Mouse (Mus musculus) CH12.LX (cell line): ENCODE measurements around the gene Selenow. TPM values are rescaled to one million over a fixed set of nuclear protein-coding genes. Genes with fewer than 3 reads are reported as not detected.

Experiments used
- DNase-seq: peaks from one replicate; pipeline ENCODE4 v3.0.0-alpha.2; 2013; ENCODE audit errors: extremely low read depth
- H3K27ac ChIP-seq: 2 replicates; pipeline ENCODE4 v1.5.1; 2012; ENCODE audit warnings: low read depth, mild to moderate bottlenecking, control low read depth, moderate library complexity; ENCODE audit not compliant: insufficient read depth
- H3K27me3 ChIP-seq: replicated peaks from 2 replicates; pipeline ENCODE3; 2012; ENCODE audit warnings: inconsistent platforms
- H3K36me3 ChIP-seq, 2 experiments: replicated peaks in 1 of 2; 2 replicates each; pipeline versions ENCODE3 to v1.6.1; 2012; ENCODE audit warnings: inconsistent platforms in 1 of 2, low read length in 1 of 2, mild to moderate bottlenecking in 1 of 2, mixed read lengths in 1 of 2, moderate library complexity in 1 of 2; ENCODE audit not compliant: control insufficient read depth in 1 of 2, insufficient read depth in 1 of 2
- H3K4me1 ChIP-seq, 2 experiments: 2 replicates each; pipeline ENCODE4 v1.6.1; 2012; ENCODE audit warnings: inconsistent platforms in 1 of 2, moderate library complexity in 1 of 2; ENCODE audit not compliant: insufficient read depth in 2 of 2, control insufficient read depth in 1 of 2
- H3K4me2 ChIP-seq: 2 replicates; pipeline ENCODE4 v1.6.1; 2012; ENCODE audit warnings: low read depth, mild to moderate bottlenecking, control low read depth; ENCODE audit not compliant: poor library complexity, insufficient read depth, severe bottlenecking
- H3K4me3 ChIP-seq, 3 experiments: fragments of 150-350 bp in 1 of 3; sonication (generic) in 1 of 3; replicated peaks in 1 of 3; 2 replicates each; pipeline versions ENCODE3 to v1.5.1; 2011 to 2012; ENCODE audit warnings: low read depth in 2 of 3, low read length in 2 of 3, mild to moderate bottlenecking in 2 of 3, moderate library complexity in 2 of 3, control low read depth in 1 of 3, improper control_type of control experiment in 1 of 3, inconsistent platforms in 1 of 3, mixed read lengths in 1 of 3; ENCODE audit not compliant: poor library complexity in 1 of 3
- H3K79me2 ChIP-seq: replicated peaks from 2 replicates; pipeline ENCODE4 v1.6.1; 2012; ENCODE audit warnings: mild to moderate bottlenecking, moderate library complexity; ENCODE audit not compliant: control insufficient read depth, poor library complexity, insufficient read depth, severe bottlenecking; ENCODE audit errors: extremely low read depth
- H3K9ac ChIP-seq: 2 replicates; pipeline ENCODE4 v1.6.1; 2012; ENCODE audit warnings: low read depth, mild to moderate bottlenecking, control low read depth, moderate library complexity; ENCODE audit not compliant: insufficient read depth
- H3K9me3 ChIP-seq: replicated peaks from 2 replicates; pipeline ENCODE3; 2012; ENCODE audit warnings: low read length, inconsistent platforms, mixed read lengths
- CHD1 ChIP-seq: IDR thresholded peaks from 2 replicates; pipeline ENCODE4 v1.6.1; 2012; ENCODE audit warnings: low read depth, low read length, improper control_type of control experiment, inconsistent platforms
- CHD2 ChIP-seq: IDR thresholded peaks from 2 replicates; pipeline ENCODE4 v1.6.1; 2011; ENCODE audit warnings: low read length, improper control_type of control experiment
- CTCF ChIP-seq, 2 experiments: IDR thresholded peaks in 1 of 2; conservative IDR thresholded peaks in 1 of 2; 2 replicates each; pipeline ENCODE4 v1.5.1; 2011 to 2012; ENCODE audit warnings: low read depth in 2 of 2, low read length in 2 of 2, improper control_type of control experiment in 1 of 2, inconsistent platforms in 1 of 2, mild to moderate bottlenecking in 1 of 2, moderate library complexity in 1 of 2
- ELF1 ChIP-seq: IDR thresholded peaks from 2 replicates; pipeline ENCODE4 v1.6.1; 2014; ENCODE audit warnings: low read depth, mild to moderate bottlenecking, inconsistent platforms, low read length, improper control_type of control experiment
- ETS1 ChIP-seq: conservative IDR thresholded peaks from 2 replicates; pipeline ENCODE4 v1.6.1; 2012; ENCODE audit warnings: low read depth, mild to moderate bottlenecking, inconsistent platforms, low read length, improper control_type of control experiment, moderate library complexity
- GABPA ChIP-seq: IDR thresholded peaks from 2 replicates; pipeline ENCODE4 v1.6.1; 2012; ENCODE audit warnings: low read depth, low read length, improper control_type of control experiment, inconsistent platforms; ENCODE audit not compliant: insufficient replicate concordance
- IRF4 ChIP-seq: IDR thresholded peaks from 2 replicates; pipeline ENCODE4 v1.6.1; 2014; ENCODE audit warnings: low read depth, mild to moderate bottlenecking, inconsistent platforms, low read length, improper control_type of control experiment
- MAFK ChIP-seq: IDR thresholded peaks from 2 replicates; pipeline ENCODE4 v1.6.1; 2011; ENCODE audit warnings: low read length, improper control_type of control experiment; ENCODE audit not compliant: insufficient replicate concordance
- MAX ChIP-seq: IDR thresholded peaks from 2 replicates; pipeline ENCODE4 v1.6.1; 2011; ENCODE audit warnings: low read length, improper control_type of control experiment
- MAZ ChIP-seq: IDR thresholded peaks from 2 replicates; pipeline ENCODE4 v1.6.1; 2012; ENCODE audit warnings: low read depth, mild to moderate bottlenecking, inconsistent platforms, low read length, improper control_type of control experiment, moderate library complexity
- MEF2A ChIP-seq: IDR thresholded peaks from 2 replicates; pipeline ENCODE4 v1.6.1; 2014; ENCODE audit warnings: low read depth, mild to moderate bottlenecking, inconsistent platforms, low read length, improper control_type of control experiment, borderline replicate concordance
- POLR2A ChIP-seq: IDR thresholded peaks from 2 replicates; pipeline ENCODE4 v1.6.1; 2011; ENCODE audit warnings: low read depth, mild to moderate bottlenecking, improper control_type of control experiment, low read length
- POLR2AphosphoS2 ChIP-seq: IDR thresholded peaks from 2 replicates; pipeline ENCODE4 v1.6.1; 2011; ENCODE audit warnings: low read depth, low read length, improper control_type of control experiment
- RAD21 ChIP-seq: IDR thresholded peaks from 2 replicates; pipeline ENCODE4 v1.6.1; 2011; ENCODE audit warnings: low read depth, mild to moderate bottlenecking, low read length, improper control_type of control experiment, moderate library complexity
- SMC3 ChIP-seq: IDR thresholded peaks from 2 replicates; pipeline ENCODE4 v1.6.1; 2011; ENCODE audit warnings: low read depth, low read length, improper control_type of control experiment
- TBP ChIP-seq: conservative IDR thresholded peaks from 2 replicates; pipeline ENCODE4 v1.6.1; 2011; ENCODE audit warnings: low read depth, low read length, improper control_type of control experiment
- TCF12 ChIP-seq: IDR thresholded peaks from 2 replicates; pipeline ENCODE4 v1.6.1; 2014; ENCODE audit warnings: low read depth, mild to moderate bottlenecking, inconsistent platforms, low read length, improper control_type of control experiment
- UBTF ChIP-seq: IDR thresholded peaks from 2 replicates; pipeline ENCODE4 v1.6.1; 2012; ENCODE audit warnings: low read depth, mild to moderate bottlenecking, inconsistent platforms, low read length, improper control_type of control experiment, moderate library complexity
- ZC3H11A ChIP-seq: IDR thresholded peaks from 2 replicates; pipeline ENCODE4 v1.6.1; 2012; ENCODE audit warnings: low read depth, mild to moderate bottlenecking, inconsistent platforms, low read length, improper control_type of control experiment
- ZKSCAN1 ChIP-seq: IDR thresholded peaks from 2 replicates; pipeline ENCODE4 v1.6.1; 2012; ENCODE audit warnings: low read depth, inconsistent platforms, low read length, improper control_type of control experiment, borderline replicate concordance
- ZMIZ1 ChIP-seq: IDR thresholded peaks from 2 replicates; pipeline ENCODE4 v1.6.1; 2012; ENCODE audit warnings: low read depth, mild to moderate bottlenecking, inconsistent platforms, low read length, improper control_type of control experiment
- dilution Hi-C: fragments of 300-500 bp; cut with MboI; formaldehyde crosslinking; loops from 2 replicates; pipeline ENCODE4 v1.14.3; 2020; ENCODE audit warnings: low sequenced_read_pairs; ENCODE audit not compliant: extremely low pct_unique_long_range_greater_than_20kb, extremely low pct_ligation_motif_present
- in situ Hi-C: fragments of 300-500 bp; cut with MboI; formaldehyde crosslinking; loops from 3 replicates; pipeline ENCODE4 v1.14.3; 2019; ENCODE audit warnings: low sequenced_read_pairs, low pct_ligation_motif_present, low pct_unique_long_range_greater_than_20kb, mixed read lengths
- polyA plus RNA-seq: library from polyadenylated mRNA; unstranded; fragments of >175 nt; gene quantifications from 2 replicates; pipeline ENCODE4 v1.2.1, GENCODE M21; 2012; ENCODE audit warnings: low read depth; ENCODE audit not compliant: insufficient read length
- total RNA-seq, 2 experiments: library from RNA; depleted of rRNA; stranded (reverse); fragments of 300-350 nt in 1 of 2; fragments of >200 nt in 1 of 2; gene quantifications; 2 replicates each; pipeline ENCODE4 v1.2.3; 2012 to 2014

Gene Selenow
- total and polyA plus RNA-seq, 3 experiments = 44.9 to 257 (median 65.2) TPM

DNA sequence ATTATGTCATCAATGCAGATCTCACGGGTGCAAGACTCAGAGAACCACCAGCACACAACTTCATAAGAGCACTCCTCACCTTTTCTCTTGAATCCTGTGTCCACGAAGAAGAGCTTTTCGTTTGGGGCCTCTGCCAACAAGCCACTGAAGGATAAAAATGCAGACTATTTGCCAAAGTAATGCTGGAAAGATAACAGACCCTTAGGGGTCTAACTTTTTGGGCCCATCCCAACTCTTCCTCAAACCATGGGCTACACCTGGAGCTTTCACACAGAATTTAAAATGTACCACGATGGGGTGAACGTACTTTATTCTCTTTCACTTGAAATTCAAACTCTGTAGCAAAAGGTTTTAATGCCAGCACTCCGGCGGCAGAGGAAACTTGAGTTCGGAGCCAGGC, 23.0 kb upstream of the Selenow start:
- peak overlapping the region; percentile 79 for H3K9ac ChIP-seq
- peak overlapping the region; percentile 92 for H3K4me2 ChIP-seq
- TF ChIP-seq MAFK (no peak), TCF12 (no peak), POLR2A (no peak), SMC3 (no peak), RAD21 (no peak), CHD1 (no peak)
- TF ChIP-seq, all 38 proteins: peak for 0
- in situ Hi-C loops (loop anchor here (25.0 kb wide), 1 partner anchor 842 kb away; the partner anchor contains the start of gene Slc1a5), dilution Hi-C loops (no loop called here)
- Histone ChIP-seq H3K4me3 (peak overlapping the region; percentile 67 to 96 (median 68)), H3K79me2 (peaks cover 28% of the 10 kb centered on the region), H3K27me3 (no peaks in the 10 kb centered on the region), H3K4me1 (peaks cover 16 to 47% of the 10 kb centered on the region in 2 experiments), H3K9me3 (no peaks in the 10 kb centered on the region), H3K36me3 (peaks cover 44 to 50% of the 10 kb centered on the region in 2 experiments), H3K27ac (no peak overlapping the region)
- no peak for DNase-seq

DNA sequence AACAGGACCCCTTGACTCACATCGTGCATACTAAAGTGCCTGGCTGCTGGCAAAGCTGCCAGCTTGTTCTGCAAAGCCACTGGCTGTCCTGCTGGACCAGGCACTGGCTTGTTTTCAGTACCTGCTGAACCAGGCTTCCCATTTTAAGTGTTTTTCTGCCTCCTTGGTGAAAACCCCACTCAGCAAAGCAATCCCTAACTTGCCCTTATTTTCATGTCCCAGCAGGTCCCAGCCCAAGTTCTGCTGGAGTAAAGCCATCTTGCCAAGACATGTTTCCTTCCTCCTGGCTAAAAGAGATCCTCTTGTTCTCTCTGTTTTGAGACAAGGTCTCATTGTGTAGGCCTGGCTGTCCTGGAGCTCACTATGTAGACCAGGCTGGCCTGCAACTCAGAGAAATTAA, 22.1 kb upstream of the Selenow start:
- Histone ChIP-seq H3K9me3 (no peaks in the 10 kb centered on the region), H3K27me3 (no peaks in the 10 kb centered on the region), H3K36me3 (peaks cover 49 to 56% of the 10 kb centered on the region in 2 experiments), H3K4me3 (peak overlapping the region in 1 of 3 experiments; percentile 3), H3K9ac (no peak overlapping the region), H3K79me2 (peaks cover 28% of the 10 kb centered on the region), H3K4me1 (peaks cover 16 to 44% of the 10 kb centered on the region in 2 experiments), H3K27ac (no peak overlapping the region), H3K4me2 (0 out of 2 replicates have a peak overlapping the region, but pooled peaks have one; percentile 11)
- TF ChIP-seq CHD2 = no peak
- TF ChIP-seq CHD1 = no peak
- no peak for TF ChIP-seq ZMIZ1
- no peak for TF ChIP-seq TBP
- no peak for TF ChIP-seq MAX
- TF ChIP-seq POLR2A = no peak
- TF ChIP-seq TCF12 = no peak
- no peak for TF ChIP-seq UBTF
- TF ChIP-seq ETS1 = no peak
- no peak for TF ChIP-seq ELF1
- TF ChIP-seq MEF2A = no peak
- TF ChIP-seq POLR2AphosphoS2 = no peak
- TF ChIP-seq RAD21 = no peak
- no peak for TF ChIP-seq ZC3H11A
- no peak for TF ChIP-seq SMC3
- no peak for TF ChIP-seq GABPA
- no peak for TF ChIP-seq IRF4
- TF ChIP-seq CTCF (conservative IDR thresholded peaks at IDR 0.05 in 1 of 2, IDR thresholded peaks at IDR 0.05 in 1 of 2; ENCODE audit: low read depth in 2 of 2, low read length in 2 of 2) = no peak
- no peak for TF ChIP-seq MAZ
- no peak for TF ChIP-seq ZKSCAN1
- in situ Hi-C loops = loop anchor here (25.0 kb wide), 1 partner anchor 843 kb away; the partner anchor contains the start of gene Slc1a5
- DNase-seq = no peak
- dilution Hi-C loops = no loop called here
